Mouse (Mus musculus) midbrain, embryonic 11.5 days (tissue): Measurements from ENCODE around the gene Slc22a2. TPM values are rescaled to one million over a fixed set of nuclear protein-coding genes. Genes with fewer than 3 reads are reported as not detected.

Experiments used
- ATAC-seq: fragments of 200-750 bp; cut with Nextera tagmentation; 2 replicates; pipeline ENCODE4 v1.8.0; 2017; ENCODE audit warnings: moderate TSS enrichment, moderate library complexity; ENCODE audit not compliant: low FRiP score
- DNase-seq: peaks from one replicate; pipeline ENCODE4 v3.0.0; 2015; ENCODE audit warnings: low spot score; ENCODE audit errors: missing footprints
- H3K27ac ChIP-seq: fragments of 300-500 bp; sonication (generic); 2 replicates; pipeline ENCODE4 v1.5.1; 2014; ENCODE audit warnings: low read depth, low read length
- H3K27me3 ChIP-seq: fragments of 300-500 bp; sonication (generic); 2 replicates; pipeline ENCODE4 v1.6.1; 2014; ENCODE audit warnings: mild to moderate bottlenecking, low read length, moderate library complexity, mixed read lengths; ENCODE audit not compliant: control insufficient read depth, insufficient read depth
- H3K36me3 ChIP-seq: fragments of 300-500 bp; sonication (generic); 2 replicates; pipeline ENCODE4 v1.6.1; 2014; ENCODE audit warnings: mild to moderate bottlenecking, low read length, moderate library complexity, mixed read lengths; ENCODE audit not compliant: control insufficient read depth, insufficient read depth
- H3K4me1 ChIP-seq: fragments of 300-500 bp; sonication (generic); 2 replicates; pipeline ENCODE4 v1.6.1; 2014; ENCODE audit warnings: low read length; ENCODE audit not compliant: control insufficient read depth, insufficient read depth
- H3K4me2 ChIP-seq: fragments of 300-500 bp; sonication (generic); 2 replicates; pipeline ENCODE4 v1.6.1; 2014; ENCODE audit warnings: mild to moderate bottlenecking, moderate library complexity
- H3K4me3 ChIP-seq: fragments of 300-500 bp; sonication (generic); 2 replicates; pipeline ENCODE4 v1.5.1; 2014; ENCODE audit warnings: low read depth, low read length
- H3K9ac ChIP-seq: fragments of 300-500 bp; sonication (generic); 2 replicates; pipeline ENCODE4 v1.6.1; 2014; ENCODE audit warnings: low read length
- H3K9me3 ChIP-seq: fragments of 300-500 bp; sonication (generic); 2 replicates; pipeline ENCODE4 v1.6.1; 2016; ENCODE audit warnings: low read length; ENCODE audit not compliant: control insufficient read depth
- WGBS: fragments of 180-500 bp; shearing (Covaris S2); extraction: QIAGEN DNeasy Blood & Tissue Kit; methylation state at CpG from one replicate; pipeline ENCODE4 v1.1.7; 2014; 5-methylcytosine and 5-hydroxymethylcytosine counted together
- polyA plus RNA-seq: library from polyadenylated mRNA; unstranded; fragments of >200 nt; fragmentation: Nextera tagmentation; extraction: Ambion mirVana; gene quantifications from 2 replicates; pipeline ENCODE4 v1.2.1, GENCODE M21; 2014

Slc22a2 gene
- polyA plus RNA-seq, 1 experiment from 2014 or later: not detected

DNA sequence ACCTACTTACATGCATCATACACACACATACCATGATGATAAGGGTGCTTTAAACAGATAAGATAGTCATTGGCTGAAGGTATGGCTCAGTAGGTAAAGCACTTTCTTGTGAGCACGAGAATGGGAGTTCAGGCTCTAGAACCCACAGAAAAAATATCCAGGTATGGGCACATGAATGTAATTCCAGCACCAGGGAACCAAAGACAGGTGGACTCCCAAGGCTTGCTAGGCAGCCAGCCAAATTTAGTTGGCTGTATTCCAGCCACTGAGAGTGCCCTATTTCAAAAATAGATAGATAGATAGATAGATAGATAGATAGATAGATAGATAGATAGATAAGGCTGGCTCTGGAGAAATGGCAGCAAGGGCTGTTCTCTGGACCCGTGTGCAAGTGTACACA lies 1.4 kb downstream of the Slc22a2 start:
- Histone ChIP-seq H3K9me3 (no peaks in the 10 kb centered on the region), H3K4me1 (no peaks in the 10 kb centered on the region), H3K27ac (no peak overlapping the region), H3K27me3 (no peaks in the 10 kb centered on the region), H3K4me2 (no peak overlapping the region), H3K9ac (no peak overlapping the region), H3K4me3 (no peak overlapping the region), H3K36me3 (no peaks in the 10 kb centered on the region)
- ATAC-seq (no peak), DNase-seq (no peak)
- 86% methylated on average over 2 of the region's 2 CpGs for WGBS

DNA sequence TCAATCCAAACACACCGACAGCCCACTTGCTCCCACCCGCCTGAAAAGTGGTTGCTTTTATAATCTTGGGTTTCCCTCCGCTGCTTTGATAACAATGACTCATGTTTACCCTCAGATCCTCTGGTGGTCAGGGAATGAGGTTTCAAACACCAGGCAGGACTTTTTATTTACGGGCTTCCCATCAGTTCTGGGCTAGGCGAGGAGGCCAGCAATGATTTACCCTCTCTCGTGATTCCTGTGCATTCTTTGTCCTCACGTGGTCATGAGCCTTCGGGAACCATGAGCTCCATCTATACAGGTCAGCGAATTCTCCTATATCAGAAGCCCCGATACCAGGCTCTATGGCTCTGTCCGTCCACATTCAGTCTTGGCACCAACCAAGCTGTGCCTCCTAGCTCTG lies 3.0 kb downstream of the Slc22a2 start:
- Histone ChIP-seq H3K27me3 (no peaks in the 10 kb centered on the region), H3K36me3 (no peaks in the 10 kb centered on the region), H3K4me1 (no peaks in the 10 kb centered on the region), H3K4me2 (no peak overlapping the region), H3K9me3 (no peaks in the 10 kb centered on the region), H3K9ac (no peak overlapping the region), H3K27ac (no peak overlapping the region), H3K4me3 (no peak overlapping the region)
- ATAC-seq (no peak), DNase-seq (no peak)
- 82% methylated on average over 11 of the region's 11 CpGs for WGBS

DNA sequence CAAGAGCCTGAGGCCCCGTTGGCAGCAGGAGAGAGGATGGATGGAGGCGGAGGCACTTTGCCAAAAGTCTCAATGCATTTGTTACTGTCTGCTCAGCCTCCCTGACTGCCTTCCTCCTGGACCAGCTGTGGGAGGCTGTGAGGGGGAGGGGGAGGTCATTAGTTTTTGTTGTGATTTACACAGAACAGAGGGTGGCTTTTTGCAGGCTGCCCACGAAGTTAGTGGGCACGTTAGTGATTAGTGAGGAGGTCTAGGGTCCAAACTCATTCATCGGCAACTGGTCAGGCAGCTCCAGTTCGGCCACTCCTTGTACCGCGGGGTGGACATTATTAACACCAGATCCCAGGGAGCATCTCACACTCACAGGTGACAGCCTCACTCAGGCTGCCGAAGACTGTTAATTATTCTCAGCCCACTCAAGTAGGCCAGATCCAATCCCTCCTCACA lies 4.9 kb downstream of the Slc22a2 start:
- no peak for DNase-seq
- Histone ChIP-seq H3K4me2 (no peak overlapping the region), H3K27me3 (no peaks in the 10 kb centered on the region), H3K9ac (no peak overlapping the region), H3K36me3 (no peaks in the 10 kb centered on the region), H3K9me3 (no peaks in the 10 kb centered on the region), H3K4me3 (no peak overlapping the region), H3K27ac (no peak overlapping the region), H3K4me1 (no peaks in the 10 kb centered on the region)
- no peak for ATAC-seq
- 75% methylated on average over 9 of the region's 9 CpGs for WGBS

DNA sequence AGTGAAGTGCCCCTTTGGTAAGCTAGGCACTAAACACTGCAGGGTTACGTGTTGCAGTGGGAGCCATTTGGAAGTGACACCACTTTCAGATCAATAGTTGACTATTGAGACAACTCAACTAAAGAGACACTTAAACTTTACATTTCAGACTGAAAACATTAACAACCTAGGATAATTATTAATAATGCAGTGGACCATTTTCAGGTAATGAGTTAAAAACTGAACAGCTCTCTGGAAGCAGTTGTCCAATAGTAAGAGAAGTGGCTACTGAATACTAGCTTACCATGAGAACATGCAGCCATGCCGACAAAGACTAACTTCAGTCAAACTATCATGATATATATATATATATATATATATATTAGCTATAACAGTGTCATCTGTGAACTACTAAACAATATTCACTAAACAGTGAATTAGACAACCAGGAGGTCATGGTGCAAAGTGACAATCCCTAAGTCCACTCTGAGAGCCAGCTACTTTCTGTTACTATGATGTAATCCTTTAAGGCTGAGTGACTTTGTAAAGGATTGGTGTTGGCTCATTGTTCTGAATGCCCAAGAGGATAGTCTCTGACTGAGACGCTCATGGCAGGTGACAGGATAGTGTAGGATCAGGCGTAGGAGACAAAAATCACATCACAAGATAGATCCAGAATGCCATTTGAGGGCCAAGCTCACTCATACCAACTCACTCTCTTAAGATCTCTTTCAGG lies 7.1 kb downstream of the Slc22a2 start:
- Histone ChIP-seq H3K27me3 (no peaks in the 10 kb centered on the region), H3K9me3 (no peaks in the 10 kb centered on the region), H3K4me2 (no peak overlapping the region), H3K4me1 (no peaks in the 10 kb centered on the region), H3K36me3 (no peaks in the 10 kb centered on the region), H3K4me3 (no peak overlapping the region), H3K9ac (no peak overlapping the region), H3K27ac (no peak overlapping the region)
- no peak for ATAC-seq
- WGBS: 63% methylated on average over 4 of the region's 4 CpGs
- no peak for DNase-seq

DNA sequence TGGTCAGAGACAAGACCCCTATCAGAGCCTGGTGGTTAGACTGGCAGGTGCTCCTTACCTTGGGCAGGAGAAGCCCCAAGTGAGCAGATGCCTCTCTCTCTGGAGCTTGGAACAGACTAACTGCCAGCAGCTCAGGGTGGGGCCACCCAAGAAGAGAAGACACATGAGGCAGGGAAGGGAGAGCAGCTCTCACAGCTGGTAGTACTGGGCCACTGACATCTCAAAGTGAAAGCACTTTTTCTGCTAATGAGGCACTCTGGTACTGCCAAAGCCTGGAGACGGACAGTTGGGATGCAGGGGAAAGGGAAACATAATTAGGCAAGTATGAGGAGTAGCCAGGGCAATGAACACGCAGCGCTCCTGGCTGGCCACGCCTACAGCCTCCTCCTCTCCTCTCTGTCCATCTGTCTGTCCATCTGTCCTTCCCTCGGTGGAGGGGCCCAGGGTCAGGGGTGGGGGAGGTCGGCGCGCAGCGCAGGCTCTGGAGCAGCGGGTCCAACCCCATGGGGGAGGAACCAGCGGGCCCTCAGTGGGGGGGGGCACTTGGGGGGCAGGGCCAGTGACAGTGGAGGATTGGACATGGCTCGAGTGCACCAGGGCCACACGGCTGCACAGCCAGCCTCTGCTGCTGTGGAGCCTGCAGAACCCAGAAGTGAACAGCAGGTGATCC lies 12.0 kb downstream of the Slc22a2 start:
- Histone ChIP-seq H3K4me1 (no peaks in the 10 kb centered on the region), H3K9ac (no peak overlapping the region), H3K4me3 (no peak overlapping the region), H3K27ac (no peak overlapping the region), H3K27me3 (no peaks in the 10 kb centered on the region), H3K36me3 (no peaks in the 10 kb centered on the region), H3K4me2 (no peak overlapping the region), H3K9me3 (no peaks in the 10 kb centered on the region)
- no peak for ATAC-seq
- WGBS: 81% methylated on average over 11 of the region's 13 CpGs
- DNase-seq: no peak

DNA sequence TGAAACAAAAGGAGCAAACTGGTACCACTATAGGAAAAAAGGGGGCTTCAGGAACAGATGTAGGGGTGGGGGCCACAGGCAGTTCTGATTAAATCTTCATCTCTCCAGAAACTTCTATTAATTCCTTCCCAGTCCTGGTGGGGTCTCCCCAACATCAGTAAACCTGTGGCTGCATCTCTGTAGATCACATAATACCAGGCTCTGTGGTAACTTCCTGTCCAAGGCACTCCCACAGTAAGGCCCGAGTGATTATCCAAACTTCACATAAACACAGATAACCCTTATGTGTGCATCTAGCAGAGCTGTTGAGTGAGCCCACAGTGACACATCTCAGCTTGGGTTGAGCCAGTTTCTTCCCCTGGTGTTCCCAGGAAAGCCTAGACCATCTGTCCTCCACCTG lies 22.7 kb downstream of the Slc22a2 start:
- no peak for DNase-seq
- Histone ChIP-seq H3K27ac (no peak overlapping the region), H3K9ac (no peak overlapping the region), H3K27me3 (no peaks in the 10 kb centered on the region), H3K4me2 (no peak overlapping the region), H3K36me3 (no peaks in the 10 kb centered on the region), H3K4me1 (no peaks in the 10 kb centered on the region), H3K4me3 (no peak overlapping the region), H3K9me3 (no peaks in the 10 kb centered on the region)
- ATAC-seq: no peak
- WGBS: 68% methylated on average over 1 of the region's 1 CpGs

DNA sequence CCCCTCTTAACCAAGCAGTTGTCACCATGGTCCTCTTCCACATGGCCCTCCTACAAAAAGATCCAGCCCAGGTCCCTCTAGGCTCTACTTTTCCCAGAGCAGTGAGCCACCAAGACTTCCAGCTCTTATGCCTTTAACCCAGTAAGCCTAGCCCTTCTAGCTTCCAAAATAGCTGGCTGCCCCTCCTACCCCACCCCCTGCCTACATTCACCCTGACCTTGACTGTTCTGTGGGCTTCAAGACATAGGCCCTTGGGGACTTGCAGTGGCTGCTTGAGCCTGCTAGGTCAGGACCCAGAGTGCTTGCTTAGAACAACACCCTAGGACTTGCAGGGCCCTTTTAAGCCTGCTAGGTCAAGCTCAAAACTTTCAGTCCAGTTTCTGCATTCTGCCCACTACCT lies 23.3 kb downstream of the Slc22a2 start:
- Histone ChIP-seq H3K9me3 (no peaks in the 10 kb centered on the region), H3K4me1 (no peaks in the 10 kb centered on the region), H3K9ac (no peak overlapping the region), H3K4me3 (no peak overlapping the region), H3K4me2 (no peak overlapping the region), H3K27ac (no peak overlapping the region), H3K27me3 (no peaks in the 10 kb centered on the region), H3K36me3 (no peaks in the 10 kb centered on the region)
- no peak for ATAC-seq
- no peak for DNase-seq

DNA sequence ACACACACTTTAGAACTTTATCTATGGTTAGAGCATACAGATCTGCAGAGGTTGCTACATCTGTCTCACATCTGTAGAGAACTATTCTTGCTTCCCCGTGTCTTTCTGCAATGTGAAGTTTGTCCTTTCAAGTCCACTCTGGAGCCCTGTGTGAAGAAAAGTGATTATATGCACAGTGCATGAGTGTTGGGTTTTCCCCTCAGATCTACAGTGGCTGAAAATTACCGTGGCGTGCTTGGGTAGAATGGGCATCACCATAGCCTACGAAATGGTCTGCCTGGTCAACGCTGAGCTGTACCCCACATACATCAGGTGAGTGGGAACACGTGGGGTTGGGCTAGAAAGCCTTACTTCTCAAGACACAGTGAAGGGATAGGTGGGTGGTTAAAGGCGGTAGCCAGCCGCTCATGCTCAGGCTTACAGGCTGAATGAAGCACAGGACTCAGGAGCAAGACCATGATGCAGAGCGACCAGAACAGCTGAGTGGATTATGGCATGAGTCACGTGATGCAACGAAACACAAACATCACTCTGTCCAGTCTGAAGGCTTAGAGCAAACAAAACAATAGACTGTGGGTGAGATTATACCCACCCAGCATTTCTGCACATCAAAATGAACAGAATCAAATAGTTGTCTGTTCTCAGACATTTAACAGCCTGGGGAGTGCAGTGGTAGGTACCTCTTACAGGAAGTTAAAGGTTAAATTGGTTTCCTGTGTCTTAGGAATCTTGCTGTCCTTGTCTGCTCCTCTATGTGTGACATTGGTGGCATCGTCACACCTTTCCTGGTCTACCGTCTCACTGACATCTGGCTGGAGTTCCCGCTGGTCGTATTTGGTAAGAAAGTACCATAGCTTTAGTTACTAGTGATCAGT lies 30.8 kb downstream of the Slc22a2 start:
- Histone ChIP-seq H3K36me3 (no peaks in the 10 kb centered on the region), H3K4me3 (no peak overlapping the region), H3K27me3 (no peaks in the 10 kb centered on the region), H3K4me1 (no peaks in the 10 kb centered on the region), H3K9me3 (no peaks in the 10 kb centered on the region), H3K4me2 (no peak overlapping the region), H3K27ac (no peak overlapping the region), H3K9ac (no peak overlapping the region)
- ATAC-seq: no peak
- DNase-seq: no peak
- 90% methylated on average over 15 of the region's 15 CpGs for WGBS

DNA sequence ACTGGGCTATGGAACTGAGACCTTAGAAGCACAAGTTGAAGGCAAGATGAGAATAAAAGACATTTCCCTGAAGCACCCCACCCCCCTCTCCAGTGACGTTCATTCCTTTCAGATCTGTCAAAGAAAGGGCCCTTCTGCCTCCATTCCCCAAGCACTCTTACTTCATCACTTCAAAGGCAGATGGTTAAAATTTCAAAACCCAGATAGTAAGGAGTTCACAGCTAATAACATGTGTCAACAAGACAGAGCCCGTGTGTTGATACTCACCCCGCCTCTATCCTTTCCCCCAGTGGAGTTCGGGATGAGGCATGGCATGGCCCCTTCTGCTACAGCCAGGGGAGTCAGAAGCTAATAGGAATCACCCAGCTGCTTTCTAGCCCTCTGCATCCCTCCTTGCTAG lies 31.5 kb downstream of the Slc22a2 start:
- no peaks in the 10 kb centered on the region for H3K27me3 ChIP-seq
- DNase-seq (no peak), ATAC-seq (no peak)
- no peaks in the 10 kb centered on the region for H3K9me3 ChIP-seq
- no peak overlapping the region for H3K4me3 ChIP-seq
- 60% methylated on average over 4 of the region's 4 CpGs for WGBS
- H3K9ac ChIP-seq: no peak overlapping the region
- H3K4me1 ChIP-seq: no peaks in the 10 kb centered on the region
- H3K27ac ChIP-seq: no peak overlapping the region
- H3K4me2 ChIP-seq: no peak overlapping the region
- no peaks in the 10 kb centered on the region for H3K36me3 ChIP-seq
